Mouse (Mus musculus) heart, adult 2 months (tissue): ENCODE results near the gene D630045J12Rik.

Experiments used
- CTCF ChIP-seq: fragments of 200-600 bp; IDR thresholded peaks from 2 replicates; pipeline ENCODE4 v1.8.1; 2022; ENCODE audit warnings: antibody characterized with exemption, mild to moderate bottlenecking, moderate library complexity
- EP300 ChIP-seq: fragments of 200-500 bp; IDR thresholded peaks from 2 replicates; pipeline ENCODE4 v1.6.1; 2011; ENCODE audit warnings: low read depth, low read length, control low read depth; ENCODE audit not compliant: insufficient read depth
- POLR2A ChIP-seq: fragments of 200-500 bp; IDR thresholded peaks from 2 replicates; pipeline ENCODE4 v1.6.1; 2011; ENCODE audit warnings: mild to moderate bottlenecking, low read depth, low read length, control low read depth; ENCODE audit not compliant: insufficient read depth

GRCm38 (mm10) chr6:38103775-38104174, 150.0 kb downstream of the D630045J12Rik start:
- no peak for TF ChIP-seq CTCF
- no peak for TF ChIP-seq POLR2A
- no peak for TF ChIP-seq EP300
